In the genomic region with DNA sequence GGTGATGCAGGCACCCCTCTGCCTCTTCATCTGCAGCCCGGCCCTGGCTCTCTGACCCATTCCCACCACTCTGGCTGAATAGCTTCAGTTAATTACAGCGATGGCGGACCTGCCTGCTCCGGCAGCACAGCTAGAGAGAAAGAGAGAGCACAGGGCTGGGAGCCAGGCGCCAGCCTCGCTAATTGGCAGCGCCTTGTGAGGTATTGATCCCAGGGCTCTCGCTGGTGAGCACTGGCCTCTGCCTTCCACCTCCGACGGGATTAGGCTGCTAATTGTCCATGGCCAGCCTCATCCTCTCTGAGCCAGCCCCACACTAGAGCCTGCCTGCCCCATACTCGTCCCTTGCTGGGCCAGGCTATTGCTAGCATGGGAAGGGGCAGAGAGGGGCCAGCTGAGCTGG, we compare ENCODE assay signal across 11 mouse cellular contexts. TPM values are rescaled to one million over a fixed set of nuclear protein-coding genes. Genes with fewer than 3 reads are reported as not detected.
DNase-seq lines count a peak whose midpoint lies in the region; ATAC-seq and TF ChIP-seq lines count a peak whose summit lies in the region.
"Had no signal": no experiment of that assay in that cellular context is flagged by ENCODE, and none has a peak within 500 bp of the region (broad histone marks: within the 10 kb centered on the region; RNA-seq: fewer than 3 reads in every experiment).

No protein-coding gene starts in this region.

- H3K4me1 ChIP-seq in heart, embryonic 10.5 days: peaks cover 100% of the 10 kb centered on the region
- H3K4me1 ChIP-seq in hindbrain, embryonic 11.5 days (replicated peaks; ENCODE audit: control insufficient read depth, insufficient read depth, low read length): peaks cover 75% of the 10 kb centered on the region
- peaks cover 97% of the 10 kb centered on the region for H3K4me1 ChIP-seq in midbrain, embryonic 15.5 days

- peak overlapping the region; percentile 41 for H3K9ac ChIP-seq in hindbrain, embryonic 11.5 days (ENCODE audit: low read depth, low read length)
- 0 out of 2 replicates have a peak overlapping the region, but pooled peaks have one; percentile 2 for H3K9ac ChIP-seq in midbrain, embryonic 15.5 days

- H3K27me3 ChIP-seq in heart, embryonic 10.5 days (ENCODE audit: insufficient read depth, poor library complexity, severe bottlenecking): no peaks in the 10 kb centered on the region
- no peaks in the 10 kb centered on the region for H3K27me3 ChIP-seq in hindbrain, embryonic 11.5 days (ENCODE audit: control insufficient read depth, insufficient read depth, low read length)
- H3K27me3 ChIP-seq in midbrain, embryonic 15.5 days (replicated peaks): no peaks in the 10 kb centered on the region

- ATAC-seq in hindbrain, embryonic 11.5 days (ENCODE audit: low FRiP score): peak; percentile 25; the same call in 1 of the 2 replicates
- peak; percentile 21; the same call in 1 of the 2 replicates for ATAC-seq in midbrain, embryonic 15.5 days (replicated peaks)
- ATAC-seq in megakaryocyte-erythroid progenitor cell, adult 5-6 weeks (replicated peaks; ENCODE audit: low FRiP score, low TSS enrichment, poor library complexity, severe bottlenecking): no peak
- ATAC-seq: intestine, postnatal 0 days had no signal

- DNase-seq in heart, embryonic 10.5 days (ENCODE audit: low spot score): no peak
- DNase-seq in heart, postnatal 36 days: no peak
- peak; percentile 66 for DNase-seq in embryo, embryonic 11 days
- DNase-seq in hindbrain, embryonic 11.5 days (ENCODE audit: low spot score): peak; percentile 46
- DNase-seq in thymus, postnatal 14 days: no peak
- no peak for DNase-seq in left cerebral cortex, adult 2 months (ENCODE audit: extremely low spot score in 1 of 2, low spot score in 2 of 2)
- DNase-seq: heart, adult 18-20 months; lung, postnatal 36 days had no signal

- H3K27ac ChIP-seq in heart, embryonic 10.5 days: peak overlapping the region; percentile 86
- peak overlapping the region; percentile 90 for H3K27ac ChIP-seq in hindbrain, embryonic 11.5 days (ENCODE audit: low read depth, low read length)
- H3K27ac ChIP-seq in midbrain, embryonic 15.5 days: peak overlapping the region; percentile 74
- no peak overlapping the region for H3K27ac ChIP-seq in left cerebral cortex, adult 2 months

- peaks cover 20% of the 10 kb centered on the region for H3K36me3 ChIP-seq in heart, embryonic 10.5 days
- no peaks in the 10 kb centered on the region for H3K36me3 ChIP-seq in hindbrain, embryonic 11.5 days (ENCODE audit: control insufficient read depth, insufficient read depth, low read length)
- no peaks in the 10 kb centered on the region for H3K36me3 ChIP-seq in midbrain, embryonic 15.5 days (replicated peaks)

- H3K4me3 ChIP-seq in heart, embryonic 10.5 days: no peak overlapping the region
- H3K4me3 ChIP-seq in hindbrain, embryonic 11.5 days (ENCODE audit: low read depth, low read length): no peak overlapping the region
- H3K4me3 ChIP-seq in midbrain, embryonic 15.5 days: no peak overlapping the region
- H3K4me3 ChIP-seq in left cerebral cortex, adult 2 months: no peak overlapping the region

- H3K9me3 ChIP-seq in heart, embryonic 10.5 days: no peaks in the 10 kb centered on the region
- H3K9me3 ChIP-seq in hindbrain, embryonic 11.5 days (ENCODE audit: control insufficient read depth, low read length): no peaks in the 10 kb centered on the region
- H3K9me3 ChIP-seq in midbrain, embryonic 15.5 days: no peaks in the 10 kb centered on the region

- 51% methylated on average over 11 of the region's 11 CpGs for WGBS in heart, embryonic 10.5 days
- WGBS in hindbrain, embryonic 11.5 days: 28% methylated on average over 11 of the region's 11 CpGs
- 7% methylated on average over 11 of the region's 11 CpGs for WGBS in midbrain, embryonic 15.5 days

- TF ChIP-seq CTCF in left cerebral cortex, adult 2 months (IDR thresholded peaks at IDR 0.05): no peak

- H3K4me2 ChIP-seq in hindbrain, embryonic 11.5 days (replicated peaks; ENCODE audit: low read depth, low read length): no peak overlapping the region
- H3K4me2 ChIP-seq in midbrain, embryonic 15.5 days: no peak overlapping the region

- intact Hi-C loops in heart, postnatal 36 days (cut with DNase I): no loop called here
- intact Hi-C loops in left cerebral cortex, adult 2 months (cut with DNase I): no loop called here

RNA-seq across cellular contexts. Expression of a gene that starts 29.4 kb away (rescaled TPM):
- polyA plus RNA-seq in heart, embryonic 10.5 days (2016; fragmentation: Nextera tagmentation; extraction: Ambion mirVana): 106 and 125 TPM in 2 replicates
- total RNA-seq in heart, postnatal 36 days (2021): 1 to 10 TPM in 1 of 2 experiments, under 1 TPM in 1; 0.86 to 1.7 TPM
- polyA plus RNA-seq in hindbrain, embryonic 11.5 days (2014; fragmentation: Nextera tagmentation; extraction: Ambion mirVana): 94.8 and 96.9 TPM in 2 replicates
- polyA plus RNA-seq in midbrain, embryonic 15.5 days (2015; fragmentation: Nextera tagmentation; extraction: Ambion mirVana): 15.3 and 16.5 TPM in 2 replicates
- 76.6 and 99.8 TPM in 2 replicates for total RNA-seq in megakaryocyte-erythroid progenitor cell, adult 5-6 weeks (2014; fragmentation: Nextera tagmentation)
- total RNA-seq in megakaryocyte-erythroid progenitor cell, adult 5-6 weeks (2017): 43.8 and 62.0 TPM in 2 replicates
- 1 to 10 TPM; 1.0 to 2.9 TPM for total RNA-seq in left cerebral cortex, adult 2 months (2021)

Comparison
In these comparisons a context has a peak if more than half of its experiments do, and no peak if none do; other contexts are left out.
1. DNase-seq: peak in embryo, embryonic 11 days (single experiment) and hindbrain, embryonic 11.5 days (single experiment); none in heart, embryonic 10.5 days (single experiment), heart, postnatal 36 days (0 of 2), thymus, postnatal 14 days (single experiment) and left cerebral cortex, adult 2 months (0 of 2).
2. RNA of a gene that starts 29.4 kb away (total RNA-seq): 43.8 to 99.8 TPM in megakaryocyte-erythroid progenitor cell, adult 5-6 weeks; 1.0 to 2.9 TPM in left cerebral cortex, adult 2 months and 0.86 to 1.7 TPM in heart, postnatal 36 days; every median in the first group is over 10 times any median in the second.